In genomic region chr13:21896549-21897244, GRCm38 (mm10) we compare ENCODE assay signal across 9 mouse cellular contexts. TPM values are rescaled to one million over a fixed set of nuclear protein-coding genes. Genes with fewer than 3 reads are reported as not detected.
A peak's percentile ranks its signal among the peaks of the same experiment; 100 is the strongest.
DNase-seq lines count a peak whose midpoint lies in the region; ATAC-seq and TF ChIP-seq lines count a peak whose summit lies in the region.
"Had no signal": no experiment of that assay in that cellular context is flagged by ENCODE, and none has a peak within 500 bp of the region (broad histone marks: within the 10 kb centered on the region; RNA-seq: fewer than 3 reads in every experiment).

No protein-coding gene starts in this region.

- TF ChIP-seq POLR2A in myocyte (IDR thresholded peaks at IDR 0.05; ENCODE audit: insufficient read length, low read depth): no peak

- H3K36me3 ChIP-seq in heart, embryonic 16.5 days (ENCODE audit: control insufficient read depth, insufficient read depth): no peaks in the 10 kb centered on the region
- H3K36me3 ChIP-seq in myocyte (ENCODE audit: control insufficient read depth, insufficient read depth): no peaks in the 10 kb centered on the region

- H3K4me2 ChIP-seq in heart, embryonic 16.5 days (ENCODE audit: low read depth, low read length): peak overlapping the region; percentile 69
- H3K4me2 ChIP-seq in myocyte (ENCODE audit: low read depth): peak overlapping the region; percentile 75

- H3K4me1 ChIP-seq in heart, embryonic 16.5 days (ENCODE audit: control insufficient read depth, insufficient read depth, low read length): peaks cover 4% of the 10 kb centered on the region; the same call in 1 of the 2 replicates

- WGBS in heart, embryonic 16.5 days: 8% methylated on average over 24 of the region's 24 CpGs

- H3K9ac ChIP-seq in heart, embryonic 16.5 days (ENCODE audit: low read length): peak overlapping the region; percentile 34; the same call in 1 of the 2 replicates

- DNase-seq in heart, postnatal 25 days (ENCODE audit: low spot score): no peak
- DNase-seq in cerebellum, postnatal 10 days: peak; percentile 70 to 79
- DNase-seq in frontal cortex, postnatal 14 days (ENCODE audit: low spot score in 2 of 2): peak; percentile 86 to 94
- peak; percentile 80 to 97 for DNase-seq in left cerebral cortex, adult 9 months (ENCODE audit: low spot score in 2 of 2)
- no peak for DNase-seq in spleen, postnatal 36 days (ENCODE audit: low spot score in 2 of 2)

- intact Hi-C loops in heart, postnatal 25 days (cut with DNase I): no loop called here

- 0 out of 2 replicates have a peak, but pooled peaks cover 4% of the 10 kb centered on the region for H3K27me3 ChIP-seq in heart, embryonic 16.5 days (ENCODE audit: control insufficient read depth, insufficient read depth, low read length)
- H3K27me3 ChIP-seq in myocyte (ENCODE audit: control insufficient read depth, insufficient read depth, insufficient read length): no peaks in the 10 kb centered on the region
- H3K27me3 ChIP-seq: Patski had no signal

- no peak overlapping the region for H3ac ChIP-seq in myocyte (ENCODE audit: control insufficient read depth, insufficient read length)

- no peaks in the 10 kb centered on the region; the same call in 1 of the 2 replicates for H3K9me3 ChIP-seq in heart, embryonic 16.5 days (replicated peaks; ENCODE audit: control insufficient read depth, low read length)

- H3K79me2 ChIP-seq in myocyte (ENCODE audit: control insufficient read depth, insufficient read depth): no peaks in the 10 kb centered on the region

- H3K4me3 ChIP-seq in heart, embryonic 16.5 days (ENCODE audit: low read length): peak overlapping the region; percentile 54
- peak overlapping the region; percentile 8 for H3K4me3 ChIP-seq in myocyte

- ATAC-seq in heart, embryonic 16.5 days (replicated peaks; ENCODE audit: extremely low read depth, insufficient read depth, low FRiP score): peak; percentile 73
- no peak for ATAC-seq in monocyte, adult 5-6 weeks (replicated peaks; ENCODE audit: insufficient number of reproducible peaks, low FRiP score, low TSS enrichment, poor library complexity, severe bottlenecking)
- ATAC-seq: Patski had no signal

- H3K27ac ChIP-seq in heart, embryonic 16.5 days (ENCODE audit: low read length): no peak overlapping the region

TF ChIP-seq in myocyte, 11 proteins besides CTCF, POLR2A, EP300 and RAD21:
- peak; percentile 14 for TF ChIP-seq USF1 (IDR thresholded peaks at IDR 0.05; ENCODE audit: low read depth)
- TF ChIP-seq POLR2AphosphoS2 (IDR thresholded peaks at IDR 0.05; ENCODE audit: insufficient read length, low read depth): no peak

RNA-seq across cellular contexts. Expression of gene Zfp184, which starts 48.2 kb away (rescaled TPM):
- polyA plus RNA-seq in heart, embryonic 16.5 days (2015; fragmentation: Nextera tagmentation; extraction: Ambion mirVana): 2.9 and 4.7 TPM in 2 replicates
- total RNA-seq in heart, postnatal 25 days (2021): under 1 TPM; 0.56 to 0.68 TPM
- polyA plus RNA-seq in myocyte (2012; fragmentation: generic; extraction: Trizol): 0.89 TPM
- 2.1 to 2.6 TPM in 2 of 3 replicates, not detected in the other for total RNA-seq in monocyte, adult 5-6 weeks (2017)

Comparison
In these comparisons a context has a peak if more than half of its experiments do, and no peak if none do; other contexts are left out.
1. DNase-seq: peak in cerebellum, postnatal 10 days (2 of 2), frontal cortex, postnatal 14 days (2 of 2) and left cerebral cortex, adult 9 months (2 of 2); none in heart, postnatal 25 days (single experiment) and spleen, postnatal 36 days (0 of 2).